Mouse (Mus musculus) heart, embryonic 12.5 days (tissue): ENCODE measurements around the gene Pla2g6. TPM values are rescaled to one million over a fixed set of nuclear protein-coding genes. Genes with fewer than 3 reads are reported as not detected.

Experiments
- ATAC-seq: fragments of 200-750 bp; cut with Nextera tagmentation; 2 replicates; pipeline ENCODE4 v1.8.0; 2017; ENCODE audit warnings: moderate TSS enrichment, moderate library complexity; ENCODE audit not compliant: insufficient number of reproducible peaks, low FRiP score
- H3K27ac ChIP-seq: fragments of 300-500 bp; sonication (generic); 2 replicates; pipeline ENCODE4 v1.5.1; 2016; ENCODE audit warnings: mild to moderate bottlenecking, moderate library complexity; ENCODE audit not compliant: poor library complexity, severe bottlenecking
- H3K27me3 ChIP-seq: fragments of 300-500 bp; sonication (generic); replicated peaks from 2 replicates; pipeline ENCODE4 v1.6.1; 2016; ENCODE audit warnings: mild to moderate bottlenecking, moderate library complexity
- H3K36me3 ChIP-seq: fragments of 300-500 bp; sonication (generic); 2 replicates; pipeline ENCODE4 v1.6.1; 2016; ENCODE audit warnings: mild to moderate bottlenecking, moderate library complexity
- H3K4me1 ChIP-seq: fragments of 300-500 bp; sonication (generic); replicated peaks from 2 replicates; pipeline ENCODE4 v1.6.1; 2016; ENCODE audit warnings: mild to moderate bottlenecking
- H3K4me2 ChIP-seq: fragments of 300-500 bp; sonication (generic); 2 replicates; pipeline ENCODE4 v1.6.1; 2016; ENCODE audit warnings: mild to moderate bottlenecking, moderate library complexity
- H3K4me3 ChIP-seq: fragments of 300-500 bp; sonication (generic); 2 replicates; pipeline ENCODE4 v1.5.1; 2016; ENCODE audit warnings: mild to moderate bottlenecking
- H3K9ac ChIP-seq: fragments of 300-500 bp; sonication (generic); 2 replicates; pipeline ENCODE4 v1.6.1; 2016; ENCODE audit warnings: mild to moderate bottlenecking, moderate library complexity
- H3K9me3 ChIP-seq: fragments of 300-500 bp; sonication (generic); replicated peaks from 2 replicates; pipeline ENCODE4 v1.6.1; 2016; ENCODE audit warnings: mild to moderate bottlenecking, moderate library complexity
- WGBS: fragments of 180-500 bp; shearing (Covaris S2); methylation state at CpG from one replicate; pipeline ENCODE4 v1.1.7; 2016; 5-methylcytosine and 5-hydroxymethylcytosine counted together
- polyA plus RNA-seq: library from polyadenylated mRNA; unstranded; fragments of >200 nt; fragmentation: Nextera tagmentation; extraction: Ambion mirVana; gene quantifications from 2 replicates; pipeline ENCODE4 v1.2.1, GENCODE M21; 2016

The Pla2g6 gene
- polyA plus RNA-seq, 1 experiment from 2014 or later = 14.4 TPM

DNA sequence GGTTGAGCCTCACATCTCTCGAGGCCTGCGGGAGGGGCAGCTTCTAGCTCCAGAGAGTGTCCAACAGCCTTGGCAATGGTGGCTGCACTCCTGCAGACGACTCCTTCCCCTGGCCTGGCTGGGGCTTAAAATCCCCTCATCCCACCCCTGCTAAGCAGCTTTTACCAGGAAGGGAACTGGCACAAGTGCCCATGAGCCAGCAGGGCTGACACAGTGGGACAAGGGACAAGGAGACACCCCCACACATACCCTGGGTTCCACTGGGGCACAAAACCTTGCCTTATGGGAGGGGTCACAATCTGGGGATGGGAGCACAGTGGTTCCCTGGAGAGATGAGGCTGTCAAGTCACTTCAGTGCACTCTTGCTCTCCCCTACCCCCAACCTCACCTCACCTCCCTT is 73.5 kb downstream of the Pla2g6 start, which contains the start of gene Slc16a8:
TSS of gene Slc16a8 (minus strand) at position 101 of the 400 bp plus-strand sequence.
- ATAC-seq = no peak
- peaks cover 64% of the 10 kb centered on the region for H3K27me3 ChIP-seq
- H3K9ac ChIP-seq = no peak within 1 kb of the TSS
- 28% methylated on average over 3 of the region's 3 CpGs for WGBS
- H3K4me1 ChIP-seq = peaks cover 15% of the 10 kb centered on the region
- H3K9me3 ChIP-seq = no peaks in the 10 kb centered on the region
- no peak within 1 kb of the TSS for H3K4me2 ChIP-seq
- no peaks in the 10 kb centered on the region; the same call in 1 of the 2 replicates for H3K36me3 ChIP-seq
- H3K4me3 ChIP-seq = no peak within 1 kb of the TSS
- no peak within 1 kb of the TSS for H3K27ac ChIP-seq

DNA sequence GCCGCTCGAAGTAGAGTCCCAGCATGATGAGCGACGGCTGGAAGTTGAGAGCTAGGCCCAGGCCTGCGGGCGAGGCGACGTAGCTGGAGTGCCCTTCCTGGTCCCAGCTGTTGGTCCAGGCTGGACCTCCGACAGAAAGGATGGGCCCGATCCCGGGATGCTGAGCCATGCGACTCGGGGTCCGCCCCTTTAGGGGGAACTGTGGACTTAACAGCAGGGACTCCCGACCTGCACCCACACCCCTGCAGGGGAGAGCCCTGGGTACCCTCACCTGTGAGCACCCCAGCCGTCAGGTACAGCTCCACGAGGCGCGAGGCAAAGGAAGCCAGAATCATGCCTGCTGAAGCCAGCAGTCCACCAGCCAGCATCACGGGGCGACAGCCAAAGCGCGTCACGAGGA is 75.6 kb downstream of the Pla2g6 start:
- H3K9me3 ChIP-seq = no peaks in the 10 kb centered on the region
- H3K4me2 ChIP-seq = peak overlapping the region; percentile 83
- 29% methylated on average over 24 of the region's 24 CpGs for WGBS
- peak overlapping the region; percentile 76 for H3K9ac ChIP-seq
- peak overlapping the region; percentile 48 for H3K4me3 ChIP-seq
- peaks cover 15% of the 10 kb centered on the region for H3K4me1 ChIP-seq
- H3K27ac ChIP-seq = no peak overlapping the region
- ATAC-seq = 0 out of 2 replicates have a peak, but pooled peaks have one; percentile 26
- peaks cover 49% of the 10 kb centered on the region for H3K27me3 ChIP-seq
- peaks cover 12% of the 10 kb centered on the region for H3K36me3 ChIP-seq

DNA sequence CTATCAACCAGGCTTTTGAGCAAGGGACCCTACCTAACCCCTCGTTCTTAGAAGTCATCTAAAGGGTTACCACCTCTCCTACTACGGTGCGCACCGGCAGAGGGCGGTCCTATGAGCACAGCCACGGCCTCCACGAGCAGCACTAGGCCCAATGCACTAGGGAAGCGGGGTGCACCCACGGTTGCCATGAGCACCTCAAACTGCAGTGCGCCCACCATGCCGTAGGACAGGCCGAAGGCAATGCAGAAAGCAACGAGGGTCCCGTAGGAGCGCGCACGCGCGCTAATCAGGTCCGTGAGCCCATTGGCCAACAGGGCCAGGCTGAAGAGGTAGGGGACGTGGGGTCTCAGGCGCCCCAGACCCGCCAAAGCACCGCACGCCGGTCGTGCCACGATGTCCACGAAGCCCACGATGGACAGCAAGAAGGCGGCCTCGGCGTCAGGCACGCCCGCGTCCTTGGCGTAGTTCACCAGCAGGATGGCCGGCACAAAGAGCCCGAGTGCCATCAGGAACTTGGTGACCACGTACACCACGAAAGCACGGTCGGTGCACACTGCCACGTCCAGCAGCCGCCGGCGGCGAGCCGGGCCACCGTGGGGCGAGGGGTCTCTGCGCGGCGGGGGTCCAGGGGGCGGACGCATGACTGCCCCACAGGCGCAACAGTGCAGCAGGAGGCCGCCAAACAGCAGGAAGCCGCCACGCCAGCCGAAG is 76.3 kb downstream of the Pla2g6 start:
- Histone ChIP-seq H3K9me3 (no peaks in the 10 kb centered on the region), H3K4me2 (peak overlapping the region; percentile 83), H3K27me3 (peaks cover 49% of the 10 kb centered on the region), H3K36me3 (peaks cover 17% of the 10 kb centered on the region), H3K9ac (peak overlapping the region; percentile 76), H3K4me1 (peaks cover 15% of the 10 kb centered on the region), H3K4me3 (peak overlapping the region; percentile 48), H3K27ac (no peak overlapping the region)
- 2% methylated on average over 59 of the region's 61 CpGs for WGBS
- no peak for ATAC-seq

DNA sequence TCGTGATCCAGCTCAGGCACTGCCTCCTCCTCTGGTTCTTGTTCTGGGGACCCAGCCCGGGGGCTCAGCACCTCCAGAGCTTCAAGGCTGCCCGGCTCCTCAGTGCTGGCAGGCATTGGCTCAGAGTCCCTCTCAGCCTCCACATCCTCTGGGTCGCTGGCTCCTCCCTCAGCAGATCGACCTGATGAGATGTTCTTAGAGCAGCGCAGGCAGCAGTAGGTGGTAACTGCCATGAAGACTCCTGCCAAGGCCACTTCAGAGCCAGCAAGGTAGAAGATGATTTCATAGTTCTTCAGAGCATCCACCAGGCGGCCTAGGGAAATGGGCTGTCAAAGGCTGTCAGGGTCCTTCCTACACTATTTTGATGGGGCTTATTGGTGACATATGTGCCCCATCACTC is 77.0 kb downstream of the Pla2g6 start:
- no peak overlapping the region for H3K9ac ChIP-seq
- H3K36me3 ChIP-seq = peaks cover 24% of the 10 kb centered on the region
- no peak for ATAC-seq
- H3K27me3 ChIP-seq = peaks cover 49% of the 10 kb centered on the region
- 0 out of 2 replicates have a peak overlapping the region, but pooled peaks have one; percentile 83 for H3K4me2 ChIP-seq
- H3K9me3 ChIP-seq = no peaks in the 10 kb centered on the region
- WGBS = 56% methylated on average over 7 of the region's 7 CpGs
- H3K27ac ChIP-seq = no peak overlapping the region
- no peak overlapping the region for H3K4me3 ChIP-seq
- H3K4me1 ChIP-seq = peaks cover 15% of the 10 kb centered on the region

DNA sequence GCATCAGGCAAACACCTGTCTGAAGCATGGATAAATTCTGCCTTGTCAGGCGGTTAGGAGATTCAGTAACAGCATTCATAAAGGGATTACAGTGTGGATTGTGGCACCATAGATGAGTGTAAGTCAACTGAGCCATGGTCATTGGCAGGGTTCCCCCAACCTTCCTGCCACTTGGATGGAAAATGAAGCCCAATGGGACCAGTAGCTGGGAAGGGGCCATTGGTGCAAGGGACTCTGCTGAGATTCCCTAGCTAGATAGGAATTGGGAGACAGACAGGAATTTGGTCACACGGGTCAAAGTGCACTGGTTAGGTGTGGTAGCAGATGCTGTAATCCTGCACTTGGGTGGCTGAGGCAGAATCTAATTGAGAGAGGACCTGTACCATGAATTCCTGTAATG is 78.0 kb downstream of the Pla2g6 start:
- no peak overlapping the region for H3K4me3 ChIP-seq
- ATAC-seq = no peak
- H3K9ac ChIP-seq = no peak overlapping the region
- WGBS = 68% methylated on average over 2 of the region's 2 CpGs
- H3K27ac ChIP-seq = no peak overlapping the region
- no peaks in the 10 kb centered on the region for H3K9me3 ChIP-seq
- H3K4me2 ChIP-seq = no peak overlapping the region
- H3K4me1 ChIP-seq = peaks cover 17% of the 10 kb centered on the region
- peaks cover 33% of the 10 kb centered on the region for H3K36me3 ChIP-seq
- peaks cover 49% of the 10 kb centered on the region for H3K27me3 ChIP-seq

DNA sequence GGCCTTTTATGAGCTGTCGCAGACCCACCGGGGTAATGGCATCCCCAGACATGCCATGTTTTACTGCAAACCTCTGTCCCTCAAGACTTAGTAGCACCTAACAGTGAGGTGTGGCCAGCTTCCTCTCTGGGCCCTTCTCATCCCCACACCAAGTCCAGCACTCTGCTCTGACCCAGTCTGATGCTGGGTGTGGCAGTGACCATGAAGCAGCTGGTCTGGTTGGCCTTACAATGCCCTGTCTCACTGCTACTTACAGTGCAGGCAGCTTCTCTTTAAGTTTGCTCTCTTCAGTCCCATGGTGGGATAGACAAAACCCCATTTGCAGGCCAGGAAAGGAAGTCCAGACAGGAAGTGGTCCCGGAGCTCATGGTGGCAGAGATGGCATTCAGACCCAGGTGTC is 82.9 kb downstream of the Pla2g6 start:
- no peak for ATAC-seq
- no peak overlapping the region for H3K27ac ChIP-seq
- H3K36me3 ChIP-seq = peaks cover 56% of the 10 kb centered on the region
- 80% methylated on average over 3 of the region's 3 CpGs for WGBS
- 0 out of 2 replicates have a peak, but pooled peaks cover 4% of the 10 kb centered on the region for H3K27me3 ChIP-seq
- H3K9me3 ChIP-seq = no peaks in the 10 kb centered on the region
- 0 out of 2 replicates have a peak overlapping the region, but pooled peaks have one; percentile 2 for H3K9ac ChIP-seq
- peaks cover 23% of the 10 kb centered on the region for H3K4me1 ChIP-seq
- no peak overlapping the region for H3K4me2 ChIP-seq
- H3K4me3 ChIP-seq = no peak overlapping the region

DNA sequence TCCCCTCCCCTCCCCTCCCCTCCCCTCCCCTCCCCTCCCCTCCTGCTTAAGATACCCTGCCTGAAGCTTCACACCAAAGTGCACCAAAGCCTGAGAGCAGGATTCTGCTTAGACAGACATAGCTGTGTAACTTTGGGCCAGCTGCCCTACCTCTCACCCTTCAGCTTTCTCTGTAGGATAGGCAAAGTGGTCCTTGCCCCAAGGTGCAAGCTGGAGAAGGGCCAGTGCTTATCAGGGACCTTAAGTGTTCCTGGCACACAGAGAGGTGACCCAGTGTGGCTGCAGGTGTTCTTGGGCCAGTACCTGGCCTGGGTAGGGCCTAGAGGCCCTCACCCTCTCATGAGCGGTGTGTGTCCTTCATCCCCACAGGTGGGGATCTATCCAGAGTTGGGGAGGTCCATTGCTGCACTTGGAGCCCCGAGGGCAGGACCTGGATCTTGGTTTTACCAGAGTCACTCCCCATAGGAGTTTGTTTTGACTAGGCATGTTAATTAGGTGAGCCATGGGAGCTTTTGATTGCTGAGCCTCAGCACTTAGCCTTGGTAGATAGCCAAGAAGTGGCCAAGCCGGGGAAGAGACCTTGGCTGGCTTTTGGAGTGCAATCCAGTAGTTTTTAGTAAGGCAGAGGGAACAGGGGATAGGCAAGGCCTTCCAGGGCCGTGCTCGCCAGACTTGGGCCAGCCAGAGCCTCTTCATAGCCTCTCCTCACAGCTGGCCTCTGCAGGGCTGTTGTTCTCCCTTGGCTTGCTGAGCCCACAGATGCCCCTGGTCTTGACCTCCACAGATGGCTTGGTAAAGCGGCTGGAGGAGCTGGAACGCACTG is 83.9 kb downstream of the Pla2g6 start:
- Histone ChIP-seq H3K27me3 (no peaks in the 10 kb centered on the region), H3K4me2 (no peak overlapping the region), H3K36me3 (peaks cover 66% of the 10 kb centered on the region), H3K9me3 (no peaks in the 10 kb centered on the region), H3K4me1 (peaks cover 23% of the 10 kb centered on the region), H3K9ac (no peak overlapping the region), H3K27ac (peak overlapping the region; percentile 96), H3K4me3 (no peak overlapping the region)
- 62% methylated on average over 7 of the region's 7 CpGs for WGBS
- no peak for ATAC-seq

DNA sequence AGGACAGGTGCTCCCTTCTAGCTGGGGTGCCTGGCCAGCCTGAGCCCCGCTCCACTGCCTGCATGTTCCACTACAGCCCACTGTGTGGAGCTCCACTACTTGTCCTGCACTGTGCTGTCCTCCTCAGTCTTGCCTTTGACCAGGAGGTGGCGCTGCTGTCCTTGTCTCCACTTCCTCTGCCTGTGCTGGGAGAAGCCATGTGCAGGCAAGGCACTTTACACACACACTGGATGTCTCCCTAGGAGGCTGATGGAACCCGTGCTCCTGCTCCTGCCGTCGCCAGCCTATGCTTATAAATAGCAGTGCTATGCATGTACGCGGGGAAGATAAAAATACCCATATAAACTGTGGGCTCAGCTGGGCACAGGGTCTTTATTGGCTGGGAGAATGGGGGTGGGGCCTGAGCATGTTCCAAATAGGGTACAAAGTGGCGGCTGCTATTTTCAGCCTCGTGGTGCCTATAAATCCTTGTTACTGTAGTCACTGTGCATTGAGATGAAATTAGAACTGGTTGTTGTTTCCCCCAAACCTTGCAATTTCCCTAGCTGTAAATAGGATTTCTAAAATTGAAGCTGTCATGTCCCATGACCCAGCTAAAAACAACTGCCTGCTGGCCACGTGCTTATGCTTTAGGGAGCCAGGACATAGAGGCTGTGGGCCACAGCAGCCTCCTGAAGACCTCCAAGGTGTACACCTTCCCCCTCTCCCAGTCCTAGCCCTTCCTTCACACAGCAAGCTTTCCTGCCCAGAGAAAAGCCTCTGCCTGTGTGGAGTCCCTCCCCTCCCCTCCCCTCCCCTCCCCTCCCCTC is 84.8 kb downstream of the Pla2g6 start:
- no peak overlapping the region for H3K4me3 ChIP-seq
- WGBS = 14% methylated on average over 10 of the region's 10 CpGs
- H3K9me3 ChIP-seq = no peaks in the 10 kb centered on the region
- H3K9ac ChIP-seq = 0 out of 2 replicates have a peak overlapping the region, but pooled peaks have one; percentile 18
- peak; percentile 92 for ATAC-seq
- peaks cover 23% of the 10 kb centered on the region for H3K4me1 ChIP-seq
- H3K27me3 ChIP-seq = no peaks in the 10 kb centered on the region
- H3K27ac ChIP-seq = peak overlapping the region; percentile 96
- peaks cover 69% of the 10 kb centered on the region for H3K36me3 ChIP-seq
- H3K4me2 ChIP-seq = no peak overlapping the region

DNA sequence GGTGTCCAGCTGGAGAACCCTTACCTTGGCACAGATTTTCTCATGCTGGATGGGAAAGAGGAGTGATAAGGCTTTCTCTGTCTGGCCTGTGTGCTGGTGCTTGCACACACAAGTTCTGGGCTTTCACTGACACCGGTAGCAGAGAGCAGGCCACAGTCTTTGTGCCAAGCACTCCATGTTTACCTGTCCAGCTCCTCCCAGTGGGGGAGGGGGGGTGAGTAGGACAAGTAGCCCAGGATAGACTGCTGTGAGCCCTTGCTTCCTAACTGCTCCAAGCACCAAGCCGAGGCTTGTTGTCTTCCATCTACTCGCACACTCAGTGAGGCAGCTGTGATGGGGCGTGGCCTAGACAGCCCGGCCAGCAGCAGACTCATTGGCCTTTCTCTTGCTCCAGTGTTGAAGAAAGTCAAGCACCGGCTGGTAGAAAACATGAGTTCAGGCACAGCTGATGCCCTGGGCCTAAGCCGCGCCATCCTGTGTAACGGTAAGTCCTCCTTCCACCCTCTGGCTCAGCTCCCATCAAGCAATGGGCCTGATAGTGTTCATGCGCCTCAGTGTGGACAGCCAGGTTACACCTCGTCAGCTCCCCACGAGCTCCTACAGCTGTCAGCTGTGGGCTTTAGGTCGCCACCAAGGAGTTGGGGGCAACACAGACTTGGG is 85.5 kb downstream of the Pla2g6 start:
- no peaks in the 10 kb centered on the region for H3K9me3 ChIP-seq
- H3K27me3 ChIP-seq = no peaks in the 10 kb centered on the region
- peaks cover 70% of the 10 kb centered on the region for H3K36me3 ChIP-seq
- H3K4me2 ChIP-seq = no peak overlapping the region
- WGBS = 67% methylated on average over 13 of the region's 13 CpGs
- ATAC-seq = peak; percentile 27; the same call in 1 of the 2 replicates
- 0 out of 2 replicates have a peak overlapping the region, but pooled peaks have one; percentile 18 for H3K9ac ChIP-seq
- H3K4me1 ChIP-seq = peaks cover 23% of the 10 kb centered on the region
- peak overlapping the region; percentile 71 for H3K27ac ChIP-seq
- H3K4me3 ChIP-seq = no peak overlapping the region

DNA sequence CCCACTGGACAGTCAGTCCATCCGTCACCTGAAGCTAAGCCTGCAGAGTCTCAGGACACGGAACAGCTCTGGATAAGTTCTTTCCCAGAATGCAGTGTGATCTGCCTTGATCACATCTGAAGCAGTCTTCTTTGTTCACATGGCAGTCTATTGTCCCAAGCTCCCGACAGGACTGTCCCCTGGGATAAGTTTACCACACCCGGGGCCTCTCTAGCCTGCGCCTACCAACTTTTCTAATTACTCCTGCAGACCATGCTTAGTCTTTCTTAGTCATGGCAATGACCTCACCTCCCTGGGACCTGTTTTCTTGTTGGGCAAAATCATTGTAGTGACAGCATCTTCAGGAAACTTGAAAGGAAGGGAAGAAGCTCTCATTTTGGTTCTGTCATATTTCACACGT is 90.2 kb downstream of the Pla2g6 start:
- H3K27ac ChIP-seq = no peak overlapping the region
- no peaks in the 10 kb centered on the region for H3K9me3 ChIP-seq
- no peak overlapping the region for H3K4me2 ChIP-seq
- H3K4me3 ChIP-seq = no peak overlapping the region
- no peak for ATAC-seq
- H3K9ac ChIP-seq = no peak overlapping the region
- peaks cover 67% of the 10 kb centered on the region for H3K36me3 ChIP-seq
- no peaks in the 10 kb centered on the region for H3K27me3 ChIP-seq
- peaks cover 21% of the 10 kb centered on the region for H3K4me1 ChIP-seq
- WGBS = 84% methylated on average over 6 of the region's 6 CpGs
